Mouse (Mus musculus): ENCODE data around the gene Tacc3. TPM values are rescaled to one million over a fixed set of nuclear protein-coding genes. Genes with fewer than 3 reads are reported as not detected.

Tacc3 gene
- 2.5 TPM for polyA plus RNA-seq (2014; fragmentation: Illumina TruSeq; extraction: RNeasy Lipid Tissue Mini Kit (QIAGEN cat#74804); ENCODE audit: low read depth, low replicate concordance)

GRCm38 (mm10) chr5:33657787-33658663 lies at the start of gene Tacc3, which contains the start of gene Tmem129:
Gene Tacc3, plus strand, starts transcription at chr5:33658128.
Gene Tmem129, minus strand, starts transcription at chr5:33658416.

GRCm38 (mm10) chr5:33629301-33629987 lies 28.5 kb upstream of the Tacc3 start, which contains the start of the genes Fam53a and Gm9903:
Gene Fam53a, minus strand, starts transcription at chr5:33629635.
Gene Gm9903, plus strand, starts transcription at chr5:33629925.

GRCm38 (mm10) chr5:33651921-33652782 lies 5.8 kb upstream of the Tacc3 start, which contains the start of gene Slbp:
Gene Slbp, minus strand, starts transcription at chr5:33652574.

GRCm38 (mm10) chr5:33721541-33722265 lies 63.8 kb downstream of the Tacc3 start, which contains the start of gene Fgfr3:
Gene Fgfr3, plus strand, starts transcription at chr5:33721674.

Other genes with a start within 250 kb of the Tacc3 start
- gene Nkx1-1, start 224.2 kb upstream of the Tacc3 start, polyA plus RNA-seq (2014; fragmentation: Illumina TruSeq; extraction: RNeasy Lipid Tissue Mini Kit (QIAGEN cat#74804); ENCODE audit: low read depth, low replicate concordance) = not detected
- 29.1 TPM for gene Fam53a, start 28.5 kb upstream of the Tacc3 start, polyA plus RNA-seq (2014; fragmentation: Illumina TruSeq; extraction: RNeasy Lipid Tissue Mini Kit (QIAGEN cat#74804); ENCODE audit: low read depth, low replicate concordance)
- 1.5 TPM for gene Gm9903, start 28.2 kb upstream of the Tacc3 start, polyA plus RNA-seq (2014; fragmentation: Illumina TruSeq; extraction: RNeasy Lipid Tissue Mini Kit (QIAGEN cat#74804); ENCODE audit: low read depth, low replicate concordance)
- gene Slbp, start 5.6 kb upstream of the Tacc3 start, polyA plus RNA-seq (2014; fragmentation: Illumina TruSeq; extraction: RNeasy Lipid Tissue Mini Kit (QIAGEN cat#74804); ENCODE audit: low read depth, low replicate concordance) = 18.6 TPM
- gene Tmem129, start 288 bp downstream of the Tacc3 start, polyA plus RNA-seq (2014; fragmentation: Illumina TruSeq; extraction: RNeasy Lipid Tissue Mini Kit (QIAGEN cat#74804); ENCODE audit: low read depth, low replicate concordance) = 27.0 TPM
- 7.5 TPM for gene Fgfr3, start 63.5 kb downstream of the Tacc3 start, polyA plus RNA-seq (2014; fragmentation: Illumina TruSeq; extraction: RNeasy Lipid Tissue Mini Kit (QIAGEN cat#74804); ENCODE audit: low read depth, low replicate concordance)
- 73.0 TPM for gene Letm1, start 124.7 kb downstream of the Tacc3 start, polyA plus RNA-seq (2014; fragmentation: Illumina TruSeq; extraction: RNeasy Lipid Tissue Mini Kit (QIAGEN cat#74804); ENCODE audit: low read depth, low replicate concordance)
- 10.8 TPM for gene Nsd2, start 162.6 kb downstream of the Tacc3 start, polyA plus RNA-seq (2014; fragmentation: Illumina TruSeq; extraction: RNeasy Lipid Tissue Mini Kit (QIAGEN cat#74804); ENCODE audit: low read depth, low replicate concordance)